Mouse (Mus musculus): ENCODE results near the gene Nt5dc2. TPM values are rescaled to one million over a fixed set of nuclear protein-coding genes. Genes with fewer than 3 reads are reported as not detected.

Gene Nt5dc2
- polyA plus RNA-seq, 1 experiment from 2014 or later, result 167 TPM

- WGBS (ENCODE audit: insufficient replicate concordance), result 52% methylated on average over 27 of the region's 27 CpGs
- Histone ChIP-seq H3K36me3 (replicated peaks) (peaks cover 2% of the 10 kb centered on the region; the same call in 1 of the 2 replicates), H3K27me3 (no peaks in the 10 kb centered on the region), H3K4me3 (replicated peaks) (0 out of 2 replicates have a peak overlapping the region, but pooled peaks have one; percentile 9), H3K9me3 (replicated peaks) (no peaks in the 10 kb centered on the region), H3K4me1 (replicated peaks) (peaks cover 45% of the 10 kb centered on the region), H3K9ac (no peak overlapping the region), H3K27ac (replicated peaks) (peak overlapping the region; percentile 72), H3K4me2 (peak overlapping the region; percentile 44)
- peak; percentile 69 for ATAC-seq (ENCODE audit: insufficient read depth)
These were observed 29.6 kb downstream of the Nt5dc2 start for GRCm38 (mm10) chr14:31160196-31161150.

GRCm38 (mm10) chr14:31161191-31161590 lies 30.3 kb downstream of the Nt5dc2 start:
- Histone ChIP-seq H3K27ac (replicated peaks) (0 out of 2 replicates have a peak overlapping the region, but pooled peaks have one; percentile 29), H3K4me2 (peak overlapping the region; percentile 35)

GRCm38 (mm10) chr14:31161638-31162037 lies 30.8 kb downstream of the Nt5dc2 start:
- H3K4me2 ChIP-seq, result peak overlapping the region; percentile 35
- peaks cover 55% of the 10 kb centered on the region for H3K4me1 ChIP-seq (replicated peaks)
- H3K27ac ChIP-seq (replicated peaks), result peak overlapping the region; percentile 29; the same call in 1 of the 2 replicates
- H3K9ac ChIP-seq, result no peak overlapping the region
- H3K9me3 ChIP-seq (replicated peaks), result no peaks in the 10 kb centered on the region
- no peak for ATAC-seq (ENCODE audit: insufficient read depth)
- H3K27me3 ChIP-seq, result peaks cover 4% of the 10 kb centered on the region; the same call in 1 of the 2 replicates
- H3K36me3 ChIP-seq (replicated peaks), result 0 out of 2 replicates have a peak, but pooled peaks cover 2% of the 10 kb centered on the region
- WGBS (ENCODE audit: insufficient replicate concordance), result 71% methylated on average over 10 of the region's 10 CpGs
- no peak overlapping the region for H3K4me3 ChIP-seq (replicated peaks)

More at GRCm38 (mm10) chr14:31161191-31161590, 30.3 kb downstream of the Nt5dc2 start:
- Histone ChIP-seq H3K9ac (no peak overlapping the region), H3K36me3 (replicated peaks) (0 out of 2 replicates have a peak, but pooled peaks cover 2% of the 10 kb centered on the region), H3K4me3 (replicated peaks) (no peak overlapping the region), H3K4me1 (replicated peaks) (peaks cover 50% of the 10 kb centered on the region), H3K27me3 (no peaks in the 10 kb centered on the region), H3K9me3 (replicated peaks) (no peaks in the 10 kb centered on the region)
- ATAC-seq (ENCODE audit: insufficient read depth), result no peak
- 76% methylated on average over 7 of the region's 7 CpGs for WGBS (ENCODE audit: insufficient replicate concordance)

GRCm38 (mm10) chr14:31164067-31164466 lies 33.2 kb downstream of the Nt5dc2 start:
- no peak overlapping the region for H3K4me3 ChIP-seq (replicated peaks)
- 18% methylated on average over 8 of the region's 8 CpGs for WGBS (ENCODE audit: insufficient replicate concordance)
- no peaks in the 10 kb centered on the region for H3K36me3 ChIP-seq (replicated peaks)
- H3K9me3 ChIP-seq (replicated peaks), result no peaks in the 10 kb centered on the region
- H3K9ac ChIP-seq, result no peak overlapping the region
- H3K4me2 ChIP-seq, result no peak overlapping the region; the same call in 1 of the 2 replicates
- H3K4me1 ChIP-seq (replicated peaks), result peaks cover 66% of the 10 kb centered on the region
- peaks cover 26% of the 10 kb centered on the region for H3K27me3 ChIP-seq
- H3K27ac ChIP-seq (replicated peaks), result 0 out of 2 replicates have a peak overlapping the region, but pooled peaks have one; percentile 19
- no peak for ATAC-seq (ENCODE audit: insufficient read depth)

GRCm38 (mm10) chr14:31165010-31165409 lies 34.2 kb downstream of the Nt5dc2 start:
- Histone ChIP-seq H3K36me3 (replicated peaks) (0 out of 2 replicates have a peak, but pooled peaks cover under 1% of the 10 kb centered on the region), H3K9ac (no peak overlapping the region), H3K4me3 (replicated peaks) (no peak overlapping the region), H3K27me3 (peaks cover 27% of the 10 kb centered on the region), H3K27ac (replicated peaks) (no peak overlapping the region), H3K4me1 (replicated peaks) (peaks cover 67% of the 10 kb centered on the region), H3K9me3 (replicated peaks) (no peaks in the 10 kb centered on the region), H3K4me2 (no peak overlapping the region)
- no peak for ATAC-seq (ENCODE audit: insufficient read depth)
- 52% methylated on average over 2 of the region's 2 CpGs for WGBS (ENCODE audit: insufficient replicate concordance)

GRCm38 (mm10) chr14:31165458-31165857 lies 34.6 kb downstream of the Nt5dc2 start:
- peaks cover 5% of the 10 kb centered on the region for H3K36me3 ChIP-seq (replicated peaks)
- ATAC-seq (ENCODE audit: insufficient read depth), result no peak
- 43% methylated on average over 7 of the region's 7 CpGs for WGBS (ENCODE audit: insufficient replicate concordance)
- H3K4me1 ChIP-seq (replicated peaks), result peaks cover 62% of the 10 kb centered on the region
- no peak overlapping the region for H3K4me2 ChIP-seq
- H3K27ac ChIP-seq (replicated peaks), result no peak overlapping the region
- no peak overlapping the region for H3K4me3 ChIP-seq (replicated peaks)
- H3K9ac ChIP-seq, result no peak overlapping the region
- H3K9me3 ChIP-seq (replicated peaks), result no peaks in the 10 kb centered on the region
- H3K27me3 ChIP-seq, result peaks cover 27% of the 10 kb centered on the region

- H3K4me2 ChIP-seq, result 0 out of 2 replicates have a peak overlapping the region, but pooled peaks have one; percentile 10
- WGBS (ENCODE audit: insufficient replicate concordance), result 17% methylated on average over 10 of the region's 10 CpGs
- H3K27me3 ChIP-seq, result peaks cover 27% of the 10 kb centered on the region
- peaks cover 56% of the 10 kb centered on the region for H3K4me1 ChIP-seq (replicated peaks)
- peaks cover 12% of the 10 kb centered on the region for H3K36me3 ChIP-seq (replicated peaks)
- H3K27ac ChIP-seq (replicated peaks), result peak overlapping the region; percentile 39
- H3K9ac ChIP-seq, result no peak overlapping the region
- H3K9me3 ChIP-seq (replicated peaks), result no peaks in the 10 kb centered on the region
- no peak overlapping the region for H3K4me3 ChIP-seq (replicated peaks)
- peak; percentile 26; the same call in 1 of the 2 replicates for ATAC-seq (ENCODE audit: insufficient read depth)
These were observed 35.3 kb downstream of the Nt5dc2 start for GRCm38 (mm10) chr14:31165991-31166630.

GRCm38 (mm10) chr14:31166827-31167226 lies 36.0 kb downstream of the Nt5dc2 start:
- Histone ChIP-seq H3K9me3 (replicated peaks) (no peaks in the 10 kb centered on the region), H3K4me3 (replicated peaks) (peak overlapping the region; percentile 9; the same call in 1 of the 2 replicates), H3K27ac (replicated peaks) (peak overlapping the region; percentile 39; the same call in 1 of the 2 replicates), H3K27me3 (peaks cover 27% of the 10 kb centered on the region), H3K9ac (no peak overlapping the region), H3K4me1 (replicated peaks) (peaks cover 53% of the 10 kb centered on the region), H3K4me2 (peak overlapping the region; percentile 10; the same call in 1 of the 2 replicates), H3K36me3 (replicated peaks) (peaks cover 19% of the 10 kb centered on the region)
- WGBS (ENCODE audit: insufficient replicate concordance), result 52% methylated on average over 9 of the region's 9 CpGs
- ATAC-seq (ENCODE audit: insufficient read depth), result no peak

- H3K4me2 ChIP-seq, result no peak within 1 kb of the TSS
- H3K9me3 ChIP-seq (replicated peaks), result no peaks in the 10 kb centered on the region
- peaks cover 35% of the 10 kb centered on the region for H3K36me3 ChIP-seq (replicated peaks)
- H3K27ac ChIP-seq (replicated peaks), result no peak within 1 kb of the TSS; the same call in 1 of the 2 replicates
- peaks cover 45% of the 10 kb centered on the region for H3K4me1 ChIP-seq (replicated peaks)
- peaks cover 27% of the 10 kb centered on the region for H3K27me3 ChIP-seq
- no peak within 1 kb of the TSS for H3K9ac ChIP-seq
- ATAC-seq (ENCODE audit: insufficient read depth), result no peak
- 9% methylated on average over 10 of the region's 10 CpGs for WGBS (ENCODE audit: insufficient replicate concordance)
- peak within 1 kb of the TSS; percentile 9 for H3K4me3 ChIP-seq (replicated peaks)
These were observed 37.6 kb downstream of the Nt5dc2 start, which contains the start of gene Stab1 for GRCm38 (mm10) chr14:31168425-31168824. Gene Stab1, minus strand, starts transcription at chr14:31168641.

- no peak overlapping the region for H3K9ac ChIP-seq
- H3K4me2 ChIP-seq, result no peak overlapping the region
- 18% methylated on average over 6 of the region's 6 CpGs for WGBS (ENCODE audit: insufficient replicate concordance)
- peaks cover 34% of the 10 kb centered on the region for H3K4me1 ChIP-seq (replicated peaks)
- no peak for ATAC-seq (ENCODE audit: insufficient read depth)
- no peak overlapping the region for H3K27ac ChIP-seq (replicated peaks)
- H3K27me3 ChIP-seq, result peaks cover 27% of the 10 kb centered on the region
- no peaks in the 10 kb centered on the region for H3K9me3 ChIP-seq (replicated peaks)
- peaks cover 46% of the 10 kb centered on the region for H3K36me3 ChIP-seq (replicated peaks)
- H3K4me3 ChIP-seq (replicated peaks), result no peak overlapping the region
These were observed 38.7 kb downstream of the Nt5dc2 start for GRCm38 (mm10) chr14:31169508-31169907.
